Mouse (Mus musculus) fibroblast of lung, adult 2 months (primary cell): ENCODE measurements around the gene 6430548M08Rik.

ENCODE experiments used
- DNase-seq: peaks from one replicate; pipeline ENCODE4 v3.0.0-alpha.2; 2011; ENCODE audit warnings: low read depth

Gene 6430548M08Rik

DNA sequence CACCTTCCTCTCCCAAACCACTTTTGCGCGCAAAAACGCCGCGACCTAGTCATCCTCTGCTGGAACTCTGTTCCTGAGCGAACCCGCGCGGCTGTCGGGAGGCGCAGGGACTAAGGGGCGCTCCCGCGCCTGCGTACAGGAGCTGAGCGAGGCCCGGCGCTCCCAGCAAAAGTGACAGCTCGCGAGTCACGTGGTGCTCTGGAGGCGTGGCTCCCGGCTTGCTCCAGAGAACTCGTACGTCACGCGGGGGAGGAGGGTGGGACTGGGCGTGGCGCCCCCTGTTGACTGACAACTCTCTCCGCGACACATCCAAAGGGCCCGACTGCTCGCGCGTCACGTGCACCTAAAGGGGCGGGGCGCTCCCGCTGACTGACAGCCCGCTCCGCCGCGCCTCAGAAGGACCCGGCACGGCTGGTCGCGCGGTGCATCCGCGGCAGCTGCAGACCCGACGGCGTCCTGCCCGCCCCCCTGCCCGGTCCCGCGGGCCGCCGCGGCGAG, at the start of gene 6430548M08Rik:
TSS of gene 6430548M08Rik (plus strand) at position 395 of the 498 bp plus-strand sequence.
- peak; percentile 99 for DNase-seq

- DNase-seq = no peak
These were observed 48.3 kb upstream of the 6430548M08Rik start for GRCm38 (mm10) chr8:120065611-120066010.

DNA sequence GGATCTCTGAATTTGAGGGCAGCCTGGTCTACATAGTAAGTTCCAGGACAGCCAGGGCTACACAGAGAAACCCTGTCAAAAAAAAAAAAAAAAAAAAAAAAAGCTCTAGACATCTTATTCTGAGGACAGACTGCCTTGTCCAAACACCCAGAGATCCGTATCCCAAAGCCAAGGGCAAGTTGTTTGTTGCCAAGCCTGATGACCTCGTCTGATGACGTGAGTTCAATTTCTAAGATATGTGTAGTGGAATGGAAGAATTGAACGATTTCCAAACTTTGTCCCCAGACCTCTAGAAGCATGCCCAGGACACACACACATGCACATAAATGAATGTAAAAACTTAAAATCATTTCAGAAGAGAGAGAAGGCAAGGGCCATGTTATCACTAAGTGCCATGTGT, 47.7 kb upstream of the 6430548M08Rik start:
- no peak for DNase-seq

GRCm38 (mm10) chr8:120067936-120068668, 45.9 kb upstream of the 6430548M08Rik start:
- DNase-seq = no peak

DNA sequence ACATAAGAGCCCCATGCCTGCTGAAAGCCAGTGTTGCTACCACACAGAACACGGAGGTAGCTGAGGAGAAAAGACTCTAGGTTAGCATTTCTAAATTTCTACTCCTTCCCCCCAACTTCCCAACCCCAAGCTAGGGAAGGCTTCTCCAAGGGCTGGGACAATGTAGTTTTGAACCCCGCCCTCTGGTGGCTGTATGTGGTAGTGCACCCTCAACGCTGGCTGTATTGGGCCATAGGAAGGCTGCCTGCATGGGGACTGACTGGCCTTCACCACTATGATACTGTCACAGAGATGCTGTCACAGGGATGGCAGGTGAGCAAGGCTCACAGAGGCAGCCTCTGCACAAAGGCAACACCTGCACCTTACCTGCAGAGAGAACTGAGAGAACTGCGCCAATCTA, 42.3 kb upstream of the 6430548M08Rik start:
- DNase-seq = peak; percentile 47

GRCm38 (mm10) chr8:120072259-120072658, 41.7 kb upstream of the 6430548M08Rik start:
- DNase-seq = no peak

- no peak for DNase-seq
These were observed 41.1 kb upstream of the 6430548M08Rik start for GRCm38 (mm10) chr8:120072827-120073226.

- DNase-seq = no peak
These were observed 39.4 kb upstream of the 6430548M08Rik start for GRCm38 (mm10) chr8:120074516-120074915.

GRCm38 (mm10) chr8:120075347-120075746, 38.6 kb upstream of the 6430548M08Rik start:
- DNase-seq = no peak

DNA sequence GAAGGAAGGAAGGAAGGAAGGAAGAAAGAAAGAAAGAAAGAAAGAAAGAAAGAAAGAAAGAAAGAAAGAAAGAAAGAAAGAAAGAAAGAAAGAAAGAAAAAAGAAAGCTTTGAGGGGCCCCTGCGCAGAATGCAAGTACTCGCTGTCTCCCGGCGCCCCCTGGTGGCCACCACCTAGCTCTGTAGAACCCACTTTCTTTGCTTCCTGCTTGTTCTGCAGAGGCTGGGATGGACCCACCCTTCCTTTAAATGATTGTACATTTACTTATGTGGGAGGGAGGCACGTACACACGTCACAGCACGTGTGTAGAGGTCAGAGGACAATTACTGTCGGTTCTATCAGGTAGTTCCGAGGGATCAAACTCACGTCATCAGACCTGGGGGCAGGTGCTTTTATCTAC, 35.9 kb upstream of the 6430548M08Rik start:
- no peak for DNase-seq

DNA sequence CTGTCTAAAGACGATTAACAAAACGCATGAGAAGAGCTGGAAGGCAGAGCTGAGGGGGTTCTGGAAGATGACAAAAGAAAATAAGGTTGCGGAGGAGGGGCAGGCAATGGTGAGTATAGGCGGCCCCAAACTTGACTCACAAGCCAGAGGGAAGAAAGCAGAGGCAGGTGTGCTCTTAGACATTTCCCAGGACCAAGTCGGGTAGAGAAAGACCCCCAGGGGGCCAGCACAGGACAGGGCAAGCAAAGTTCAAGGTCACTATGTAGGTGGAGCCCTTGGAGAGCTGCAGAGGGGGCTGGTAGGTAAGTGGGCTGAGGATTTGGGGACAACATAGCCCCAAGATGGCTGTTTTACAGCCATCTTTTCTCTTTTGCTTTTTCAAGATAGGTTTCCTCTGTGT, 34.6 kb upstream of the 6430548M08Rik start:
- DNase-seq = no peak

DNA sequence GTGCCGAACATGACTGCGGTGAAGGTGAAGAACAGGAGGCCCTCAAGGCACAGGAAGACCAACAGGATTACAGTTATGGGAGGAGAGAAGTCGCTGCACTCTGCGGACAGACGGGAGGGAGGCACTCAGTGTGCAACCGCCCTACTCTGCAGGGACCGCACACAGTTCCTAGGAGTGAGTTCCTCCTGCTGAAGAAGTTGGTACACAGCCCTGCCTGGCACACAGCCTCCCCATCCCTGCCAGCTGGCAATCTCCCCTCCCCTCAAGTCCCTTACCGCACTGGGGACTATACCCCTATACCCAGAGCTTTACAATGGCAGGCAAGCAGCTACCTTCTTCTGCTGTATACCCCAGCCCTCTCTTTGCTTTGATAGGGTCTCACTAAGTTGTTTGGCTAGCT, 30.7 kb upstream of the 6430548M08Rik start:
- no peak for DNase-seq

- DNase-seq = no peak
These were observed 29.2 kb upstream of the 6430548M08Rik start for GRCm38 (mm10) chr8:120084783-120085182.

DNA sequence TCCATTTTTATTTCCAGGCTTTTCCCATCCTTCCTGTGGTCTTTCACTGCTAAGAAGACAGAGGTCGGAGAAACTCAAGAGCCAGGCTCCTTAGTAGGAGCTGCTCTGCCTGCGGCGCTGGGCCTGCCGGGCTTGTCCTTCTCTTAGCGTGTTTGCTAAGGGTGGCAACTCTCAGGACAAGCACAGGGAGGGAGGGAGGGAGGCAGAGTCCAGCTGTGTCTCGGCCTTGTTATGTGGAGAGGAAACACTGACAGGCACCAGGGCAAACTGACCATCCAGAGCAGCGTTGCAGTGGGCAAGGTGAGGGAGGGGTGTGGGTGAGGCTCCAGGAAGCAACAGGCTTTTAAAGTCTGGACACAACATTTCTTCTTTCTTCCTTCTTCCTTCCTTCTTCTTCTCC, 24.4 kb upstream of the 6430548M08Rik start:
- DNase-seq = no peak

- no peak for DNase-seq
These were observed 22.9 kb upstream of the 6430548M08Rik start for GRCm38 (mm10) chr8:120091032-120091431.

- no peak for DNase-seq
These were observed 20.8 kb upstream of the 6430548M08Rik start for GRCm38 (mm10) chr8:120093103-120093502.

DNA sequence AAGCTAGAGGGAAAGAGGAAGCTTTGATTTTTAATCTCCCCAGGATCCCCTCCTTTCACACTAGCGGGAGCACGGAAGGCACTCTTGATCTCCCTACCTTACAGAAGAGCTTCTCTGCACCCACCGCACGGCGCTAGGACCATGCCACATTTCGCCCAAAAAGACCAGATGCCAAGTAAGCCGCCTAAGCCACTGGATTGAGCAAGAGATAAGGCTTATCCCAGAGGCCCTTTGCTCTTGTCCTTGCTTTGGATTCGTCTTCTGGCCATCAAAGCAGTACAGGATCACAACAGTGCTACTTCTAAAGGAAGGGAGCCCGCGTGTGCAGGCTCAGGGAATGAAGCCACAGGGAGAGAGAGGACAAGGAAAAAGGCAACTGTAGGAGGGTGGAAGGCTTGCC, 19.2 kb upstream of the 6430548M08Rik start:
- no peak for DNase-seq

- DNase-seq = no peak
These were observed 17.5 kb upstream of the 6430548M08Rik start for GRCm38 (mm10) chr8:120096486-120096885.

DNA sequence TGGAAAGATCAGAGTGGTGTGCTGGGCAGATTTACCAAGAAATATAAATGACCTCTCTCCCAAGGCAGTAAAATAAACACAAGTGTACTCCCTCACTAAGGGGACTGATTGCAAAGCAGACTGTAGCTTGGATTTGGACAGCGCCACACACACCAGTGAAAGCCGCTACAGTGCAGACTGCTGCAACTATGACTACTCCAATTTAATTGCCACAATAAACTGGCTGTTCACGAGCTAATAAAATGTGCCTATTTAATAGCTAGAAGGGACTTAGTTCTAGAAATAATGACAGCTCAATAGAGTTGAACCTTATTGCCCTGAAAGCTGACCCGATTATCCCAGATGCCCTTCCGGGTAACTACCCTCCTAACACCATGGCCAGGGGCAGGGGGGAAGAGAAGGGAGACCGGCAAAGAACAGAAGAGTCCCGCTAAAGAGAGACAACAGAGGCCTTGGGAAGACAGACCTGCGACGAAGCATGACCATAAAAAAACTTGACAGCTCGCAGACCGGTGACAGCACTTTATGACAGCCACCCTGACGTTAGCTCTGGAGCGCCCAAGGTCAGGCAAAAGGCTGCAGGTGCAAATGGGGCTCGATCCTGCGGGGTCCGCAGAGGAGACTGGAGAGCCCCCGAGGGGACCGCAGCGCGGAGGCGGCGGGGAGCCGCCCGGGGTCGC, 13.4 kb upstream of the 6430548M08Rik start:
- no peak for DNase-seq

- no peak for DNase-seq
These were observed 12.6 kb upstream of the 6430548M08Rik start, which contains the start of gene Zdhhc7 for GRCm38 (mm10) chr8:120101068-120101972. TSS of gene Zdhhc7 (minus strand) at chr8:120101482.

DNA sequence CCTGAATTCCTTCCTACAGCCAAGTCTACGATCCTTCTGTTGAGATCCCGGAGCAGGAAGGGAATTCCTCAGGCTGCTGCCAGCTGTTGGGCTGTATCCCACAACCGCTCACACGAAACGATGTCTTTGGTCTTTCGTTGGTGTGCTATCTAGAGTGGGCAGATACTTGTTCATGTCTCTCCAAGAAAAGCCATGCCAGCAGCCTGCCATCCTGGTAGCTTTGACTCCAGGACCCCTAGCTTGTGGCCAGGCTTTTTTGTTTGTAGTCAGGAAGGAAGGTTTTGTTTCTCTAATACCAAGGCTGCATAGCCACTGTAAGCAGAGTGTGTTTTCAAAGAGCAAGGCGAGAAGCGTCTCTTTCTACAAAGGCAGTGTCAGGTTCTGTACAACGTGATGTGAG, 10.0 kb upstream of the 6430548M08Rik start:
- DNase-seq = no peak

- no peak for DNase-seq
These were observed 9.2 kb upstream of the 6430548M08Rik start for GRCm38 (mm10) chr8:120104721-120105272.
